Mouse (Mus musculus) heart, adult 2 months (tissue): ENCODE data around the gene Wars2. TPM values are rescaled to one million over a fixed set of nuclear protein-coding genes. Genes with fewer than 3 reads are reported as not detected.

ENCODE experiments used
- DNase-seq, 2 experiments: peaks; one replicate each; pipeline ENCODE4 v3.0.0; 2021
- H3K27ac ChIP-seq: fragments of 200-600 bp; 2 replicates; pipeline ENCODE4 v1.8.1; 2022
- H3K27me3 ChIP-seq: fragments of 200-500 bp; 2 replicates; pipeline ENCODE4 v1.6.1; 2012; ENCODE audit warnings: mild to moderate bottlenecking, low read length, inconsistent platforms, mixed read lengths; ENCODE audit not compliant: control insufficient read depth, insufficient read depth
- H3K36me3 ChIP-seq: fragments of 200-500 bp; 2 replicates; pipeline ENCODE4 v1.6.1; 2012; ENCODE audit warnings: low read length, inconsistent platforms; ENCODE audit not compliant: control insufficient read depth, insufficient read depth
- H3K4me1 ChIP-seq: fragments of 200-500 bp; 2 replicates; pipeline ENCODE4 v1.6.1; 2011; ENCODE audit warnings: low read length; ENCODE audit not compliant: control insufficient read depth, insufficient read depth
- H3K4me3 ChIP-seq: fragments of 200-600 bp; 2 replicates; pipeline ENCODE4 v1.8.1; 2022
- H3K79me2 ChIP-seq: fragments of 200-500 bp; replicated peaks from 2 replicates; pipeline ENCODE4 v1.6.1; 2012; ENCODE audit warnings: mild to moderate bottlenecking, inconsistent platforms, low read length, moderate library complexity, mixed read lengths; ENCODE audit not compliant: control insufficient read depth, insufficient read depth
- H3K9ac ChIP-seq: fragments of 200-500 bp; 2 replicates; pipeline ENCODE4 v1.6.1; 2012; ENCODE audit warnings: low read depth, mild to moderate bottlenecking, control low read depth, inconsistent platforms, low read length, mixed read lengths
- CTCF ChIP-seq: fragments of 200-600 bp; IDR thresholded peaks from 2 replicates; pipeline ENCODE4 v1.8.1; 2022; ENCODE audit warnings: antibody characterized with exemption, mild to moderate bottlenecking, moderate library complexity
- EP300 ChIP-seq: fragments of 200-500 bp; IDR thresholded peaks from 2 replicates; pipeline ENCODE4 v1.6.1; 2011; ENCODE audit warnings: low read depth, low read length, control low read depth; ENCODE audit not compliant: insufficient read depth
- POLR2A ChIP-seq: fragments of 200-500 bp; IDR thresholded peaks from 2 replicates; pipeline ENCODE4 v1.6.1; 2011; ENCODE audit warnings: mild to moderate bottlenecking, low read depth, low read length, control low read depth; ENCODE audit not compliant: insufficient read depth
- WGBS: fragments of 180-500 bp; shearing (Covaris S2); methylation state at CpG from one replicate; pipeline ENCODE4 v1.1.7; 2018; 5-methylcytosine and 5-hydroxymethylcytosine counted together
- intact Hi-C: fragments of 180-260 bp; cut with DNase I; formaldehyde crosslinking; loops from one replicate; pipeline ENCODE4 v1.15.1; 2025
- polyA plus RNA-seq: library from polyadenylated mRNA; depleted of rRNA; stranded (reverse); fragments of >200 nt; gene quantifications from 2 replicates; pipeline ENCODE4 v1.2.3, GENCODE M21; 2012
- total RNA-seq, 2 experiments: library from RNA; stranded (reverse); gene quantifications; 2 replicates each; pipeline ENCODE4 v1.2.3; 2021

Wars2 gene
- total and polyA plus RNA-seq, 3 experiments = 3.5 to 6.6 (median 6.4) TPM

DNA sequence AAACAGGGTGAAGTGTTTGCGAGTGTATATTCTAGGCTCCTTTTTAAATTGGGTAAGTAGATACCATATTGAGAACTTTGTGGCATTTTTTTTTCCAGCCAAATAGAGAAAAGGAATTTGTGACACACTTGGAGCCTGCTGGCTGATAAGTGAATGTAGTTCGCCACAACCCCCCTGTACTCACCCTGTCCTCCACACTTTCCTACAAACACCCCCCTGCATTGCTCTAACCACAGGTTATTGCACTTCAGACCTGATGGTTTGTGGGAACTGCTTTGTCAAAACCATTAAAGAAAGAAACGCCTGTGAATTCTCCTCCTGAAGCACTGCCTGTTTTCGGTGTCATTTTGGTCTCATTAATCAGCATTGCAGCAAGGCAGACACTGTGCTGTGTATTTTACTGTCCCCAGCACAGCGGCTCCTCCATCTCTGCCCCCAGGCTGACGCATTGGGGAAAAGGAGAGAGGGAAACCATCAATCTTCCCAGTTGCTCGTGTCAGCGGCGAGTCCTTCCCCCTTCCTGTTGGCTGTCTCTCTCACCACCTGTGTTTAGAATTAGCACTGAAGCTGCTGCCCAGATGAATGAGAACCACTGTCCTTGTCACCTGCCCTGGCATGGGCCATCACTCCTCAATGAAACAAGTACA is 33.9 kb downstream of the Wars2 start:
- Histone ChIP-seq H3K36me3 (no peaks in the 10 kb centered on the region), H3K27me3 (no peaks in the 10 kb centered on the region), H3K4me3 (no peak overlapping the region), H3K4me1 (no peaks in the 10 kb centered on the region), H3K79me2 (no peaks in the 10 kb centered on the region), H3K9ac (no peak overlapping the region), H3K27ac (no peak overlapping the region)
- TF ChIP-seq EP300 (no peak), CTCF (no peak), POLR2A (no peak)
- no peak for DNase-seq
- WGBS = 55% methylated on average over 9 of the region's 9 CpGs
- intact Hi-C loops = no loop called here

DNA sequence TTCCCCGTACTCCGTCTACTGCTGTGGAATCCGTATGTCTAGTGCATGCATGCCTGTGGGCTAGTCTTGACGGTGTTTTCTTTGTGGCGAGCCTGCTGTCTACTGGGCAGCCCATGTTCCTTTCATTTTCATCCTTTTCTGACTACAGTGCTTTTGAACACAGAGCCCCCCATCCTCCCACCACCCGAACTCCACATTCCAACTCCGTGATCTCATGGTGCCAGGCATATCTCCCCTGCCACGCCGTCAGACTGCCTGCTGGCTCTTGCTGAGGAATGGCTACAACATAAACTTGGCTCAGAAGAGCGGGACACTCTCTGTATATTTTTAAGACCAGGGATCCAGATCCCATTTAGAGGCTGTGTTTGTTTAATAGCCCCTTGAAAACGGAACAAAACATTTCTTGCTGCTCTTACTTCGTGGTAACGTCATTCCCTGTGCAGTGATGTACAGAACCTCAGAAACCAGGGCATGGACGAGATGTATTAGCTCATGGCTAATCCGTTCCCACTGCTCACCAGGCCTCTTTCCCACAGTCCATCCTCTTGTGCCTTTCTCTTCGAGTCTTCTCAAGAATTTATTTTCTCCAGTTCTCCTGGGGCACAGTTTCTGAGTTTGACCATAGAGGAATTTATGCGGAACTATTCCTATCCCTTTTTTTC is 42.6 kb downstream of the Wars2 start:
- no peak overlapping the region for H3K27ac ChIP-seq
- peaks cover 2% of the 10 kb centered on the region; the same call in 1 of the 2 replicates for H3K36me3 ChIP-seq
- H3K4me3 ChIP-seq = no peak overlapping the region
- no peak overlapping the region for H3K9ac ChIP-seq
- no peak for DNase-seq
- intact Hi-C loops = no loop called here
- 62% methylated on average over 17 of the region's 17 CpGs for WGBS
- TF ChIP-seq EP300 (no peak), CTCF (no peak), POLR2A (no peak)
- H3K27me3 ChIP-seq = no peaks in the 10 kb centered on the region
- H3K4me1 ChIP-seq = peaks cover 2% of the 10 kb centered on the region; the same call in 1 of the 2 replicates
- H3K79me2 ChIP-seq = no peaks in the 10 kb centered on the region; the same call in 1 of the 2 replicates

DNA sequence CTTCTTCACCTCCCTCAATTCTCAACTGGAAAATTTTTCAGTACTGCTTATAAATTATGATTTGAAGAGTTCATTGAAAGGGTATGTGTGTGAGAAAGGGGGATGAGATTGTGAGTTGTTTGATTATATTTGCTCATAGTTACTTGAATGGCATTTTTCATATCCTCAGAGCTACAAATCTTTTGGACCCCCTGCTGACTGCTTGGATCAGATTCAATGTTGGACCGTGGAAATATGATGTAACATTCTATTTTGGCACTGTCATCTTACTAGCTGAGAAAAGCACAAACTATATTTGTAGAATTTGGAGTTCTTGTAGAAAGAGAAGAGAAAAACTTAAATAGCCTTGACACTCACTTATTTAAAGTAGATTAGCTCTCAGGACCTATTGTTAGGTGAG is 43.5 kb downstream of the Wars2 start:
- Histone ChIP-seq H3K9ac (no peak overlapping the region), H3K36me3 (peaks cover 2% of the 10 kb centered on the region; the same call in 1 of the 2 replicates), H3K4me1 (peaks cover 2% of the 10 kb centered on the region; the same call in 1 of the 2 replicates), H3K79me2 (no peaks in the 10 kb centered on the region; the same call in 1 of the 2 replicates), H3K27ac (no peak overlapping the region), H3K4me3 (no peak overlapping the region), H3K27me3 (no peaks in the 10 kb centered on the region)
- 26% methylated on average over 1 of the region's 1 CpGs for WGBS
- no peak for TF ChIP-seq EP300
- TF ChIP-seq POLR2A = no peak
- TF ChIP-seq CTCF = no peak
- DNase-seq = no peak
- intact Hi-C loops = no loop called here

DNA sequence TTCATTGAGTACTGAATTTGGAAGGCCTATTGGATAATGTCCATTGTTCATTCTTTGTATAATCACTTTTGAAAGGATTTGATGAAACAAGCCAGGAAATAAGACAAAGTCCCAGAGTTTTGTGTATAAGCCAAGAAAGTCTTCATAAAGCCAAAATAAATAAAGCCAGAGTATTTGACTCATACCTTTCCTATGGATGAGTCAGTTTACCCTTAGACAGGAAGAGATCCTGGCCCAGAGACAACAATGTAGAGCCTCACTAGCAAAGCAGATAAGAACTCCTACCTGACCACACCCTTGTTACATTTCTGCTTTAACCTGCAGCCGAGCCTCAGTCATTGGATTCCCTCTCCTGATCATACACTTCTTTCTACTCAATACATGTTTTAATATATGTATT is 47.2 kb downstream of the Wars2 start:
- Histone ChIP-seq H3K4me1 (peaks cover 4% of the 10 kb centered on the region; the same call in 1 of the 2 replicates), H3K36me3 (peaks cover 2% of the 10 kb centered on the region; the same call in 1 of the 2 replicates), H3K9ac (no peak overlapping the region), H3K27ac (no peak overlapping the region), H3K79me2 (no peaks in the 10 kb centered on the region), H3K27me3 (no peaks in the 10 kb centered on the region), H3K4me3 (no peak overlapping the region)
- DNase-seq = no peak
- TF ChIP-seq CTCF (no peak), EP300 (no peak)
- whole genome bisulfite sequencing = 60% methylated on average over 1 of the region's 1 CpGs
- intact Hi-C loops = no loop called here

DNA sequence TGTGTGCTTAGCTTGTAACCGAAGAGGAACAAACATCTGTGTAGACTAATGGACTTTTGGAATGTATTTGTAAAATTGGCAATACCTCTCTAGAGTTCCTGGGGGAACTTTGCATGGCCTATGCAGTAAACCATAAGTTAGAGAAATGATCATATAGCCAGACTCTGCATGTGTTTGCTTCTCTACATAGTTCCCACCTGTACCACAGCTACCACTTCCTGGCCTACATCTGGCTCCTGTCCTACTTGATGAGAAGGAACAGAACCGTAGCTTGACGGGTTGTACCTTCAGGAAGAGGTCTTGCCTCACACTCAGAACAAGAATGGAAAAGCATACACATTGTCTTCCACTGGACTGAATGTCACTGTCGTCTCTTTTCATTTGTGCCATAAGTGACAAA is 52.7 kb downstream of the Wars2 start:
- 73% methylated on average over 4 of the region's 4 CpGs for WGBS
- DNase-seq = no peak
- intact Hi-C loops = no loop called here
- Histone ChIP-seq H3K9ac (no peak overlapping the region), H3K27ac (no peak overlapping the region), H3K79me2 (no peaks in the 10 kb centered on the region), H3K4me3 (no peak overlapping the region), H3K36me3 (no peaks in the 10 kb centered on the region), H3K27me3 (no peaks in the 10 kb centered on the region), H3K4me1 (peaks cover 1% of the 10 kb centered on the region; the same call in 1 of the 2 replicates)
- TF ChIP-seq CTCF (no peak), POLR2A (no peak), EP300 (no peak)

DNA sequence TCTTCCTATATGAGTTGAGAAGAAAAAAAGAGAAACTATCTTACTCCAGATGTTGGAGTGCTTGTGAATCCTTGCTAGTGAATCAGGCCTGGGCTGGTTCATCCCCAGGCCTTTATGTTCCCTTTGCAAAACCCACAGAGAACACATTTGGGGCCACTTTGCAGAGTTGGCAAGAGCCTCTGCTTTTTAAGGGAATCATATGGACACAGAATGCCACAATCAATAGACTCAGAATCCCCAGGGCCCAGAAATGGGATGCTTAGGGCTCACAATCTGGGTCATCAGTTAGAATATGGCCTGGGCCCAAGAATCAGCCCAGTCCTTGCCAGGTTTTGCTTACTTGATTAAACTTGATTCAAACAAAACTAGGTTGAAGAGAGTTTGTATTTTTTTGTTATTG is 62.5 kb downstream of the Wars2 start:
- TF ChIP-seq POLR2A = no peak
- intact Hi-C loops = no loop called here
- Histone ChIP-seq H3K79me2 (no peaks in the 10 kb centered on the region), H3K27me3 (no peaks in the 10 kb centered on the region), H3K9ac (no peak overlapping the region), H3K36me3 (no peaks in the 10 kb centered on the region), H3K4me3 (no peak overlapping the region), H3K4me1 (no peaks in the 10 kb centered on the region), H3K27ac (no peak overlapping the region)
- DNase-seq = no peak
